Mouse (Mus musculus): ENCODE results near the gene Plpp7. TPM values are rescaled to one million over a fixed set of nuclear protein-coding genes. Genes with fewer than 3 reads are reported as not detected.

Gene Plpp7
- polyA plus RNA-seq, 1 experiment from 2014 or later = 2.0 TPM

- Histone ChIP-seq H3K4me3 (replicated peaks) (peak overlapping the region; percentile 46), H3K4me2 (peak overlapping the region; percentile 84), H3K27me3 (no peaks in the 10 kb centered on the region), H3K36me3 (replicated peaks) (no peaks in the 10 kb centered on the region), H3K27ac (replicated peaks) (peak overlapping the region; percentile 100), H3K9me3 (replicated peaks) (no peaks in the 10 kb centered on the region), H3K9ac (peak overlapping the region; percentile 68), H3K4me1 (replicated peaks) (peaks cover 92% of the 10 kb centered on the region)
- WGBS (ENCODE audit: insufficient replicate concordance) = 6% methylated on average over 16 of the region's 16 CpGs
- ATAC-seq (ENCODE audit: insufficient read depth) = peak; percentile 96
Measured at GRCm38 (mm10) chr2:32127653-32128535, 32.6 kb downstream of the Plpp7 start.

DNA sequence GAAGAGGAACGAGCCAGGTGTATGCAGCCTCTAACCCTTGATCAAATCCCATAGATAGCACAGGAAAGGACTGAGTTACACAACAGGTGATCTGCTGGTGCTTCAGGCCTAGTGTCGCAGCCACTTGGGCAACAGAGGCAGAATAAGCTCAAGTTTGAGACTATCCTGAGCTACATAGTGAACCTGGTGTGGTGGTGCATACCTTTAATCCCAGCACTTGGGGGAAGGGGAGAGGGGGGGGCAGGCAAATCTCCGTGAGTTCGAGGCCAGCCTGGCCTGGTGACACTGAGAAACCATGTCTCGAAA lies 33.2 kb downstream of the Plpp7 start:
- Histone ChIP-seq H3K27me3 (no peaks in the 10 kb centered on the region), H3K9me3 (replicated peaks) (no peaks in the 10 kb centered on the region), H3K9ac (peak overlapping the region; percentile 44), H3K4me3 (replicated peaks) (peak overlapping the region; percentile 25; the same call in 1 of the 2 replicates), H3K4me1 (replicated peaks) (peaks cover 93% of the 10 kb centered on the region), H3K4me2 (peak overlapping the region; percentile 84), H3K36me3 (replicated peaks) (no peaks in the 10 kb centered on the region), H3K27ac (replicated peaks) (peak overlapping the region; percentile 100)
- WGBS (ENCODE audit: insufficient replicate concordance) = 38% methylated on average over 5 of the region's 5 CpGs
- ATAC-seq (ENCODE audit: insufficient read depth) = peak; percentile 72

- Histone ChIP-seq H3K9ac (peak overlapping the region; percentile 41), H3K4me3 (replicated peaks) (no peak overlapping the region), H3K36me3 (replicated peaks) (no peaks in the 10 kb centered on the region), H3K4me1 (replicated peaks) (peaks cover 93% of the 10 kb centered on the region), H3K27me3 (no peaks in the 10 kb centered on the region), H3K27ac (replicated peaks) (peak overlapping the region; percentile 100), H3K9me3 (replicated peaks) (no peaks in the 10 kb centered on the region), H3K4me2 (no peak overlapping the region)
- ATAC-seq (ENCODE audit: insufficient read depth) = no peak
- WGBS (ENCODE audit: insufficient replicate concordance) = 60% methylated on average over 11 of the region's 11 CpGs
Measured at GRCm38 (mm10) chr2:32129383-32130074, 34.2 kb downstream of the Plpp7 start.

GRCm38 (mm10) chr2:32130435-32130834 lies 35.1 kb downstream of the Plpp7 start:
- H3K4me2 ChIP-seq = peak overlapping the region; percentile 42
- peak overlapping the region; percentile 48 for H3K9ac ChIP-seq
- no peaks in the 10 kb centered on the region for H3K36me3 ChIP-seq (replicated peaks)
- 30% methylated on average over 6 of the region's 6 CpGs for WGBS (ENCODE audit: insufficient replicate concordance)
- H3K4me1 ChIP-seq (replicated peaks) = peaks cover 85% of the 10 kb centered on the region
- H3K27ac ChIP-seq (replicated peaks) = peak overlapping the region; percentile 100
- no peak for ATAC-seq (ENCODE audit: insufficient read depth)
- no peaks in the 10 kb centered on the region for H3K27me3 ChIP-seq
- H3K9me3 ChIP-seq (replicated peaks) = no peaks in the 10 kb centered on the region
- no peak overlapping the region for H3K4me3 ChIP-seq (replicated peaks)

DNA sequence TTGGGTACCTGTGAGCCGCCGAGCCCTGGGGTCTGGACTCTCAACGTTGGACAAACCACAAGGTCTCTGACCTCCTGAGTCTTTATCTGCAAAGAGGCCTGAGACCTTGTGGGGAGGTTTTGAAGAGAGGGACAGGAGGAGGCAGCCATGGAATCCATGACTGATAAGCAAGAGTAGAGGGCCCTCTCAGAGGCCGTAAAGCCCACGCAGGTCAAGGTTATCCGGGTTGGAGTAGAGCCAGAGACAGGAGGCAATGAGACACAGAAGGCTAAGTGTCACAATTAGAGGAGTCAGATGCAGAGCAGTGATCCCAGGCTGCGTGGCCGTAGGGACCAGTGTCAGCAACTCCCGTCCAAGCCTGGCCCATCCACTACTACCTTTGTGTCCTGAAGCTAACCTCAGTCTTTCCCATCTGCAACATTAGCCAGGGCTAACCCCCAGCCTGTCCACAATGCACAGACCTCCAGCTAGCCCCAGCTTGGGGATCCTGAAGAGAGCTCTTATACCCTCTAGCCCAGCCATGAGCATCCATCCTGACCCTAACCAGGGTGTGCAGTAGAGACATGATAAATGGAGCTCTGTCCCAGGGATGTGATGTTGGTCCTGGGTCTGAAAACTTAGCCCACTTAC lies 36.0 kb downstream of the Plpp7 start:
- H3K36me3 ChIP-seq (replicated peaks) = no peaks in the 10 kb centered on the region
- no peak overlapping the region for H3K4me3 ChIP-seq (replicated peaks)
- no peaks in the 10 kb centered on the region for H3K27me3 ChIP-seq
- H3K4me2 ChIP-seq = peak overlapping the region; percentile 42
- 35% methylated on average over 9 of the region's 9 CpGs for WGBS (ENCODE audit: insufficient replicate concordance)
- H3K27ac ChIP-seq (replicated peaks) = peak overlapping the region; percentile 100
- H3K9ac ChIP-seq = peak overlapping the region; percentile 48
- H3K4me1 ChIP-seq (replicated peaks) = peaks cover 78% of the 10 kb centered on the region
- no peak for ATAC-seq (ENCODE audit: insufficient read depth)
- no peaks in the 10 kb centered on the region for H3K9me3 ChIP-seq (replicated peaks)

- ATAC-seq (ENCODE audit: insufficient read depth) = no peak
- peak overlapping the region; percentile 14; the same call in 1 of the 2 replicates for H3K4me3 ChIP-seq (replicated peaks)
- no peaks in the 10 kb centered on the region for H3K36me3 ChIP-seq (replicated peaks)
- H3K4me1 ChIP-seq (replicated peaks) = peaks cover 76% of the 10 kb centered on the region
- 47% methylated on average over 6 of the region's 6 CpGs for WGBS (ENCODE audit: insufficient replicate concordance)
- H3K27me3 ChIP-seq = no peaks in the 10 kb centered on the region
- no peaks in the 10 kb centered on the region for H3K9me3 ChIP-seq (replicated peaks)
- peak overlapping the region; percentile 100 for H3K27ac ChIP-seq (replicated peaks)
- H3K4me2 ChIP-seq = peak overlapping the region; percentile 48
- H3K9ac ChIP-seq = peak overlapping the region; percentile 48
Measured at GRCm38 (mm10) chr2:32131866-32132566, 36.7 kb downstream of the Plpp7 start.

DNA sequence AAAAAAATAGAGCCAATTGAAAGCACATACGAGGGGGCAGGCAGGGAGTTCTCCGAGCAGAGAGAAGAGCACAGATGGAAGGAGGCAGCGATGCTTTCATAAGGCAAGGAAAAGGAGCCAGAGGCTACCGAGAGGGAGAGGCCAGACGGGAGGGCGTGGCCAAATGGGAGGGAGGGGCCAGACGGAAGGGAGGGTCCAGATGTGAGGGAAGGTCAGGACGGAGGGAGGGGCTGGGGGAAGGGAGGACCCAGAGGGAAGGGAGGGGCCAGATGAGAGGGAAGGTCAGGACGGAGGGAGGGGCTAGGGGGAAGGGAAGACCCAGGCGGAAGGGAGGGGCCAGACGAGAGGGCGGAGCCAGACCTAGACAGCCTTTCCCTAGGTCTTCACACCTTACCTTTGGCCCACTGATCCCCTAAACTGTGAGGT lies 37.3 kb downstream of the Plpp7 start:
- 8% methylated on average over 12 of the region's 12 CpGs for WGBS (ENCODE audit: insufficient replicate concordance)
- Histone ChIP-seq H3K4me2 (peak overlapping the region; percentile 48), H3K4me3 (replicated peaks) (peak overlapping the region; percentile 14; the same call in 1 of the 2 replicates), H3K4me1 (replicated peaks) (peaks cover 75% of the 10 kb centered on the region), H3K9ac (peak overlapping the region; percentile 48), H3K9me3 (replicated peaks) (no peaks in the 10 kb centered on the region), H3K27ac (replicated peaks) (peak overlapping the region; percentile 100), H3K27me3 (no peaks in the 10 kb centered on the region), H3K36me3 (replicated peaks) (no peaks in the 10 kb centered on the region)
- ATAC-seq (ENCODE audit: insufficient read depth) = peak; percentile 3; the same call in 1 of the 2 replicates

DNA sequence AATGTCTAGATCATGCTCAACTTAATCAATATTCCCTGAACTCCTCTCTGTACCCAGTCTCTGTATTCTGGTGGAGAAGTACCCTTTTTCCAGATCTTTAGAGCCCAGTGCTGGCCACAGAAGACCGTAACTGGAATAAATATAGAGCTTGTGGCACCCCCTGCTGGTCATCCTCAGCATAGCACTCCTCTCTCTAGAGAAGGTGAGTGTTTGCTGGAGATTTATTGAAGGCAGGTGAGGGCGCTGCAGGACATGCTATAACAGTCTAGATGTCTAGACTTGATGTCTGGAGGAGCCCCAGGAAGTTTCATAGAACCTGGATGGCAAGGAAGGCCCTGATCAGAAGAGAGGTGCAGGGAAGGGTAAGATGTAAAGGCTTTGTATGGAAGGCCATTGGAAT lies 38.7 kb downstream of the Plpp7 start:
- Histone ChIP-seq H3K4me2 (no peak overlapping the region), H3K36me3 (replicated peaks) (no peaks in the 10 kb centered on the region), H3K9ac (no peak overlapping the region), H3K9me3 (replicated peaks) (no peaks in the 10 kb centered on the region), H3K4me3 (replicated peaks) (no peak overlapping the region), H3K27me3 (no peaks in the 10 kb centered on the region), H3K27ac (replicated peaks) (peak overlapping the region; percentile 100), H3K4me1 (replicated peaks) (peaks cover 70% of the 10 kb centered on the region)
- WGBS (ENCODE audit: insufficient replicate concordance) = 2% methylated on average over 2 of the region's 2 CpGs
- no peak for ATAC-seq (ENCODE audit: insufficient read depth)

DNA sequence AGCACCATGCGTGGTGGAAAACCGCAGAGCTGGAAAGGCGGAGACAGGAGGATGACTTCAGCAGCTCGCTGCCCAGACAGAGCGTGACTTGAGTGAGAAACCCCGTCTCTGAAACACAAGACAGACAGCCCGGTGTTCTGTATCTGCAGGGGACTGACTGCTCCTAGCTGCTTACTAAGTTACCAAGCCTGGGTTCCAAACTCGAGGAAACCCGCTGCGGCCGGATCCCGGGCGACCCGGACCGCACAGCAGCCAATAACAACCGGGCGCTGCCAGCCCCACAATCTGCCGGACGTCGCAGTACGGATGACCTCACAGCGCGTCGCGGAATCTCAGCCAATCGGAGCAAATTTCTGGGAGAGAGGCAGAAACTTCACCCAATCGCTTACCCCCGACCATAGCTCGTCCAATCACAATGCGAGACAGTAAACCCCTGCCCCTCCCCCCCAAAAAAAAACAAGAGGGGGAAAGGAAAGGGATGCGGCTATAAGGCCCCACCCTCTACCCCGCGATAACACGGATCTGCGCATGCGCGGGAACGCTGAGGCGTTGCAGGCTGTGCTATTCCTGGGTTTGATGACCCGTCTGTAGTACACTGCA lies 42.4 kb downstream of the Plpp7 start:
- under 1% methylated on average over 40 of the region's 40 CpGs for WGBS (ENCODE audit: insufficient replicate concordance)
- Histone ChIP-seq H3K27me3 (no peaks in the 10 kb centered on the region), H3K36me3 (replicated peaks) (no peaks in the 10 kb centered on the region), H3K27ac (replicated peaks) (peak overlapping the region; percentile 96), H3K4me2 (peak overlapping the region; percentile 84), H3K4me1 (replicated peaks) (peaks cover 43% of the 10 kb centered on the region), H3K4me3 (replicated peaks) (peak overlapping the region; percentile 80), H3K9ac (peak overlapping the region; percentile 74), H3K9me3 (replicated peaks) (no peaks in the 10 kb centered on the region)
- peak; percentile 96 for ATAC-seq (ENCODE audit: insufficient read depth)

- ATAC-seq (ENCODE audit: insufficient read depth) = no peak
- H3K27ac ChIP-seq (replicated peaks) = peak overlapping the region; percentile 75; the same call in 1 of the 2 replicates
- WGBS (ENCODE audit: insufficient replicate concordance) = 76% methylated on average over 5 of the region's 5 CpGs
Measured at GRCm38 (mm10) chr2:32139377-32139776, 44.0 kb downstream of the Plpp7 start.

More at GRCm38 (mm10) chr2:32139377-32139776, 44.0 kb downstream of the Plpp7 start:
- Histone ChIP-seq H3K9ac (no peak overlapping the region), H3K4me1 (replicated peaks) (peaks cover 32% of the 10 kb centered on the region), H3K36me3 (replicated peaks) (no peaks in the 10 kb centered on the region), H3K4me3 (replicated peaks) (no peak overlapping the region), H3K4me2 (no peak overlapping the region), H3K27me3 (no peaks in the 10 kb centered on the region), H3K9me3 (replicated peaks) (no peaks in the 10 kb centered on the region)

Measured in liver, embryonic 15.5 days (tissue).